Mouse (Mus musculus): Measurements from ENCODE around the gene Piga.

DNA sequence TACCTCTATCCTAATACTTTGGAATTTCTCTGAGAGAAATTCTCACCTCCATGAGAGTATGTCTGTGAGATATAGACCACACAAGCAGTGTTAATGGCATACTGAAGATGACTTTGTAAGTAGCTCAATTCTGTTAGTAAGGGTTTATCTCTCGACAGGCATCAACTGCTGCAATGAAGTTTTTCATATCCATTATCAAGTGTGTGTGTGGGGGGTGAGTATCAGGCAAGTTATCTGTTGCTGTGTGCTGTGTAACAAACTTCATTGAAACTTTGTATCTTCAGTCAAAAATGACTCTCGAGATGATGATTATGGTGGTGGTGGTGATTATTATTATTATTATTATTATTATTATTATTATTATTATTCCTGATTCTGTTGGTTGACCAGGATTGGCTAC is 2.8 kb upstream of the Piga start:
- TF ChIP-seq CTCF (conservative IDR thresholded peaks at IDR 0.05 in 1 of 2, IDR thresholded peaks at IDR 0.05 in 1 of 2; ENCODE audit: low read depth in 2 of 2, low read length in 2 of 2) (no peak), EP300 (IDR thresholded peaks at IDR 0.05; ENCODE audit: low read length) (no peak)

Measured in CH12.LX (cell line).